ENCODE assay signal across 7 mouse cellular contexts in the genomic region with DNA sequence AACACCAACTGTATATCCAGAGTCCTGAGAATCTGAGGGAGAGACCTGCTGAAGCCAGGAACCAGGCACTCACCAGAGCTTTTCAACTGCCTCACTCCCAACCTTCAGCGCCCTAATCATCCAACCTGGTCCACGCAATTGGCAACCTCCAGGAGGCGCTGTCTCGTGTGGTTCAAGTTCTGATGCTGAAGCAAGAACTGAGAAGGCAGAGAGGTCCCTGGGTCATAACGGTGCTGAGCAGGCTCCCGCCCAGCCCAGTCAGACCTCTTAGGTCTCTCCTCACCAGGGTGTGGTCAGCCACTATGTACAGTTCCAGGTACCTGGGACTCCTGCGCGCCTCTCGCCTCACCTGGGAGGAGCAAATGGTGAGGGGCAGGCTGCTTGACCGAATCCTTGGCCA. TPM values are rescaled to one million over a fixed set of nuclear protein-coding genes. Genes with fewer than 3 reads are reported as not detected.
DNase-seq lines count a peak whose midpoint lies in the region; ATAC-seq lines count a peak whose summit lies in the region.

No protein-coding gene starts in this region.

- intact Hi-C loops in heart, postnatal 10 days (cut with DNase I), result loop anchor here (1.0 to 10.0 kb wide), 3 partner anchors 37 to 199 kb away; a partner anchor contains a TSS

- ATAC-seq in megakaryocyte progenitor cell, adult 5-6 weeks (replicated peaks; ENCODE audit: poor library complexity), result peak; percentile 67

- DNase-seq in B cell, adult 2 months, result peak; percentile 68 to 72
- peak; percentile 8 to 16 for DNase-seq in CD8-positive naive resting alpha-beta T cell, adult 2 months (ENCODE audit: low read depth in 2 of 2, low spot score in 2 of 2)
- peak; percentile 83 for DNase-seq in embryo, embryonic 10 days (ENCODE audit: low spot score)
- DNase-seq in heart, postnatal 10 days, result peak; percentile 53 to 82
- peak; percentile 47 for DNase-seq in kidney, postnatal 14 days
- DNase-seq in spleen, postnatal 4 days (ENCODE audit: low spot score in 2 of 2), result peak; percentile 73 to 88

RNA-seq across cellular contexts. Expression of a gene that starts 8.0 kb away (rescaled TPM):
- total RNA-seq in heart, postnatal 10 days (2021), result 1 to 10 TPM in 1 of 2 experiments, under 1 TPM in 1; 0.92 to 1.8 TPM
- not detected in 2 replicates for total RNA-seq in megakaryocyte progenitor cell, adult 5-6 weeks (2015)
- total RNA-seq in megakaryocyte progenitor cell, adult 5-6 weeks (2017), result not detected in 2 replicates

RNA-seq across cellular contexts. Expression of a gene that starts 12.7 kb away (rescaled TPM):
- total RNA-seq in heart, postnatal 10 days (2021), result 1 to 10 TPM; 3.8 to 6.8 TPM
- total RNA-seq in megakaryocyte progenitor cell, adult 5-6 weeks (2015), result not detected in 2 replicates
- not detected in 2 replicates for total RNA-seq in megakaryocyte progenitor cell, adult 5-6 weeks (2017)

RNA-seq across cellular contexts. Expression of a gene that starts 30.9 kb away (rescaled TPM):
- under 1 TPM; 0.64 to 0.77 TPM for total RNA-seq in heart, postnatal 10 days (2021)
- total RNA-seq in megakaryocyte progenitor cell, adult 5-6 weeks (2015), result 0.05 and 0.07 TPM in 2 replicates
- total RNA-seq in megakaryocyte progenitor cell, adult 5-6 weeks (2017), result 0.10 TPM in 1 of 2 replicates, not detected in the other

Comparison
In these comparisons a context has a peak if more than half of its experiments do, and no peak if none do; other contexts are left out.
1. Peak in every context shown above with its lines: DNase-seq and ATAC-seq.
2. DNase-seq: peak in every context shown above with its lines; median percentile 83 in embryo, embryonic 10 days; 80 in spleen, postnatal 4 days; 70 in B cell, adult 2 months; 68 in heart, postnatal 10 days; 47 in kidney, postnatal 14 days; 12 in CD8-positive naive resting alpha-beta T cell, adult 2 months.
3. RNA of a gene that starts 12.7 kb away (total RNA-seq): 3.8 to 6.8 TPM in heart, postnatal 10 days; not detected in megakaryocyte progenitor cell, adult 5-6 weeks; every median in the first group is over 4 times any median in the second.